8 mouse cellular contexts compared by ENCODE assay signal in the genomic region with DNA sequence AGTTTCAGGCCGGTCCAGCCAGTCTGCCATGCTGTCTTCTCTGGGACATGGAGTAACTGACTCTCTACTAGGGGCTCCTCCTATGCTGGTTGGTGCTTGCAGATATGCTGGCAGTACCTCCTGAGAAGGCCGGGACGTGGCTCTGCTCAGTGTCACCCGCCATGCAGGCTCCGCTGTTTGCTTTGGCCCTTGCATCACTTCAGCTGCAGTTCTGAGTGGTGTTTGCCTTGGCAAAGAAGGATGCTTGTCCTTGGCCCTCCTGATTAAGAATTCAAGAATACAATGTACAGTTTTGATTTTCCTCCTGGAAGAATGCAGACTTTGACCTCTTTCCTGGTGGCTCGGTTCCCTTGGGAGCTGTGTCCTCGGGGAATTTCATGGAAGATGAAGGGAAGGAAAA. TPM values are rescaled to one million over a fixed set of nuclear protein-coding genes. Genes with fewer than 3 reads are reported as not detected.
DNase-seq lines count a peak whose midpoint lies in the region; ATAC-seq and TF ChIP-seq lines count a peak whose summit lies in the region.

No protein-coding gene starts in this region.

- no peak for ATAC-seq in forebrain, embryonic 16.5 days
- no peak for ATAC-seq in heart, postnatal 0 days (ENCODE audit: insufficient read depth, low read depth)
- ATAC-seq in lung, embryonic 14.5 days (ENCODE audit: insufficient read depth): no peak

- H3K4me3 ChIP-seq in forebrain, embryonic 16.5 days (replicated peaks; ENCODE audit: low read length): no peak overlapping the region
- H3K4me3 ChIP-seq in forebrain, embryonic 10.5 days: no peak overlapping the region
- H3K4me3 ChIP-seq in heart, postnatal 0 days (ENCODE audit: low read depth, low read length): no peak overlapping the region; the same call in 1 of the 2 replicates
- H3K4me3 ChIP-seq in lung, embryonic 14.5 days (ENCODE audit: low read depth, low read length): no peak overlapping the region
- no peak overlapping the region for H3K4me3 ChIP-seq in thymus, adult 2 months (ENCODE audit: control insufficient read depth, insufficient read depth, low read length)

- no peak overlapping the region for H3K9ac ChIP-seq in forebrain, embryonic 16.5 days (replicated peaks; ENCODE audit: low read depth, low read length)
- H3K9ac ChIP-seq in heart, postnatal 0 days (replicated peaks; ENCODE audit: low read depth, low read length): no peak overlapping the region
- no peak overlapping the region for H3K9ac ChIP-seq in lung, embryonic 14.5 days

- no peak for TF ChIP-seq POLR2A in thymus, adult 2 months (IDR thresholded peaks at IDR 0.05; ENCODE audit: control insufficient read depth, extremely low read depth, insufficient read depth, low read length, poor library complexity)

- H3K36me3 ChIP-seq in forebrain, embryonic 16.5 days (ENCODE audit: control insufficient read depth, insufficient read depth): no peaks in the 10 kb centered on the region
- H3K36me3 ChIP-seq in forebrain, embryonic 10.5 days (replicated peaks): no peaks in the 10 kb centered on the region
- H3K36me3 ChIP-seq in heart, postnatal 0 days (replicated peaks; ENCODE audit: control insufficient read depth, insufficient read depth, low read length): no peaks in the 10 kb centered on the region
- H3K36me3 ChIP-seq in lung, embryonic 14.5 days (ENCODE audit: insufficient read depth): no peaks in the 10 kb centered on the region
- H3K36me3 ChIP-seq in thymus, adult 2 months (ENCODE audit: control insufficient read depth, insufficient read depth, low read length): no peaks in the 10 kb centered on the region

- no peaks in the 10 kb centered on the region for H3K27me3 ChIP-seq in forebrain, embryonic 16.5 days (replicated peaks; ENCODE audit: control insufficient read depth, insufficient read depth, low read length)
- H3K27me3 ChIP-seq in forebrain, embryonic 10.5 days (ENCODE audit: poor library complexity, severe bottlenecking): peaks cover 36% of the 10 kb centered on the region
- no peaks in the 10 kb centered on the region for H3K27me3 ChIP-seq in heart, postnatal 0 days (ENCODE audit: control insufficient read depth, insufficient read depth, low read length)
- H3K27me3 ChIP-seq in lung, embryonic 14.5 days (ENCODE audit: insufficient read depth, low read length): no peaks in the 10 kb centered on the region
- H3K27me3 ChIP-seq in thymus, adult 2 months (ENCODE audit: control insufficient read depth, insufficient read depth, low read length): no peaks in the 10 kb centered on the region

- H3K27ac ChIP-seq in forebrain, embryonic 16.5 days (ENCODE audit: low read length): no peak overlapping the region
- H3K27ac ChIP-seq in forebrain, embryonic 10.5 days: no peak overlapping the region
- no peak overlapping the region; the same call in 1 of the 2 replicates for H3K27ac ChIP-seq in heart, postnatal 0 days (ENCODE audit: low read depth)
- peak overlapping the region; percentile 71 for H3K27ac ChIP-seq in lung, embryonic 14.5 days (ENCODE audit: low read depth)
- no peak overlapping the region for H3K27ac ChIP-seq in thymus, adult 2 months (ENCODE audit: control insufficient read depth, insufficient read depth, low read length)

- 87% methylated on average over 7 of the region's 7 CpGs for WGBS in forebrain, embryonic 16.5 days
- 90% methylated on average over 7 of the region's 7 CpGs for WGBS in forebrain, embryonic 10.5 days
- WGBS in heart, postnatal 0 days: 66% methylated on average over 7 of the region's 7 CpGs
- WGBS in lung, embryonic 14.5 days: 64% methylated on average over 7 of the region's 7 CpGs
- WGBS in thymus, adult 2 months: 90% methylated on average over 7 of the region's 7 CpGs

- H3K4me1 ChIP-seq in forebrain, embryonic 16.5 days (replicated peaks; ENCODE audit: control insufficient read depth, insufficient read depth, low read length): peaks cover 36% of the 10 kb centered on the region
- peaks cover 58% of the 10 kb centered on the region for H3K4me1 ChIP-seq in forebrain, embryonic 10.5 days
- peaks cover 25% of the 10 kb centered on the region for H3K4me1 ChIP-seq in heart, postnatal 0 days (ENCODE audit: control insufficient read depth, insufficient read depth)
- peaks cover 21% of the 10 kb centered on the region for H3K4me1 ChIP-seq in lung, embryonic 14.5 days (ENCODE audit: insufficient read depth)
- peaks cover 29% of the 10 kb centered on the region for H3K4me1 ChIP-seq in thymus, adult 2 months (replicated peaks; ENCODE audit: control insufficient read depth, insufficient read depth, low read length)

- peak overlapping the region; percentile 97 for H3K4me2 ChIP-seq in forebrain, embryonic 16.5 days (ENCODE audit: low read length)
- H3K4me2 ChIP-seq in heart, postnatal 0 days (ENCODE audit: low read depth, low read length): peak overlapping the region; percentile 88
- peak overlapping the region; percentile 28; the same call in 1 of the 2 replicates for H3K4me2 ChIP-seq in lung, embryonic 14.5 days

- no peaks in the 10 kb centered on the region for H3K9me3 ChIP-seq in forebrain, embryonic 16.5 days (ENCODE audit: control insufficient read depth, low read length)
- no peaks in the 10 kb centered on the region for H3K9me3 ChIP-seq in forebrain, embryonic 10.5 days
- no peaks in the 10 kb centered on the region for H3K9me3 ChIP-seq in heart, postnatal 0 days (replicated peaks; ENCODE audit: control insufficient read depth, low read length)
- H3K9me3 ChIP-seq in lung, embryonic 14.5 days (ENCODE audit: low read depth, low read length): no peaks in the 10 kb centered on the region

- DNase-seq in forebrain, embryonic 10.5 days (ENCODE audit: extremely low spot score, low spot score): no peak
- DNase-seq in adrenal gland, adult 2 months: peak; percentile 58
- peak; percentile 76 for DNase-seq in heart, postnatal 0 days (ENCODE audit: low spot score)
- peak; percentile 59 for DNase-seq in lung, embryonic 14.5 days
- no peak for DNase-seq in thymus, adult 2 months
- DNase-seq in thymus, postnatal 10 days (ENCODE audit: low spot score in 2 of 2): no peak
- DNase-seq in ovary, postnatal 14 days (ENCODE audit: low spot score): no peak

- TF ChIP-seq CTCF in heart, postnatal 0 days (IDR thresholded peaks at IDR 0.05; ENCODE audit: low read depth): no peak
- no peak for TF ChIP-seq CTCF in lung, embryonic 14.5 days (IDR thresholded peaks at IDR 0.05; ENCODE audit: low read depth)
- TF ChIP-seq CTCF in thymus, adult 2 months (IDR thresholded peaks at IDR 0.05; ENCODE audit: borderline replicate concordance, control insufficient read depth, extremely low read depth, insufficient read depth, low read length, poor library complexity): no peak

- TF ChIP-seq EP300 in heart, postnatal 0 days (IDR thresholded peaks at IDR 0.05; ENCODE audit: low read depth): peak; percentile 17; the same call in 1 of the 2 replicates

RNA-seq across cellular contexts. Expression of a gene that starts 2.8 kb away (rescaled TPM):
- polyA plus RNA-seq in forebrain, embryonic 16.5 days (2015; fragmentation: Nextera tagmentation; extraction: Ambion mirVana): 36.5 and 38.7 TPM in 2 replicates
- polyA plus RNA-seq in forebrain, embryonic 10.5 days (2016; fragmentation: Nextera tagmentation; extraction: Ambion mirVana): 9.6 and 11.1 TPM in 2 replicates
- total RNA-seq in adrenal gland, adult 2 months (2021): 10 to 100 TPM; 17.0 to 23.2 TPM
- polyA plus RNA-seq in adrenal gland, adult 2 months (2012; rRNA removed): 42.3 and 46.7 TPM in 2 replicates
- total RNA-seq in heart, postnatal 0 days (2014; rRNA removed; ENCODE audit: low replicate concordance): 16.1 and 22.0 TPM in 2 replicates
- polyA plus RNA-seq in heart, postnatal 0 days (2015; fragmentation: Nextera tagmentation; extraction: Ambion mirVana): 7.8 and 8.2 TPM in 2 replicates
- polyA plus RNA-seq in lung, embryonic 14.5 days (2014; fragmentation: Nextera tagmentation; extraction: Ambion mirVana): 20.4 and 20.5 TPM in 2 replicates
- 53.7 and 59.8 TPM in 2 replicates for polyA plus RNA-seq in thymus, adult 2 months (2012; rRNA removed)

RNA-seq across cellular contexts. Expression of a gene that starts 32.1 kb away (rescaled TPM):
- polyA plus RNA-seq in forebrain, embryonic 16.5 days (2015; fragmentation: Nextera tagmentation; extraction: Ambion mirVana): 83.4 and 96.5 TPM in 2 replicates
- polyA plus RNA-seq in forebrain, embryonic 10.5 days (2016; fragmentation: Nextera tagmentation; extraction: Ambion mirVana): 114 and 124 TPM in 2 replicates
- total RNA-seq in adrenal gland, adult 2 months (2021): 10 to 100 TPM; 26.0 to 34.9 TPM
- 56.8 and 66.5 TPM in 2 replicates for polyA plus RNA-seq in adrenal gland, adult 2 months (2012; rRNA removed)
- total RNA-seq in heart, postnatal 0 days (2014; rRNA removed; ENCODE audit: low replicate concordance): 57.7 and 66.6 TPM in 2 replicates
- 60.1 and 65.2 TPM in 2 replicates for polyA plus RNA-seq in heart, postnatal 0 days (2015; fragmentation: Nextera tagmentation; extraction: Ambion mirVana)
- polyA plus RNA-seq in lung, embryonic 14.5 days (2014; fragmentation: Nextera tagmentation; extraction: Ambion mirVana): 94.3 and 104 TPM in 2 replicates
- 59.2 and 59.7 TPM in 2 replicates for polyA plus RNA-seq in thymus, adult 2 months (2012; rRNA removed)

Comparison
In these comparisons a context has a peak if more than half of its experiments do, and no peak if none do; other contexts are left out.
1. H3K4me2 ChIP-seq: peak in every context shown above with its lines; median percentile 97 in forebrain, embryonic 16.5 days; 88 in heart, postnatal 0 days; 28 in lung, embryonic 14.5 days.
2. DNase-seq: peak in adrenal gland, adult 2 months (single experiment), heart, postnatal 0 days (single experiment) and lung, embryonic 14.5 days (single experiment); none in forebrain, embryonic 10.5 days (single experiment), thymus, adult 2 months (single experiment), thymus, postnatal 10 days (0 of 2) and ovary, postnatal 14 days (single experiment).